Mouse (Mus musculus): Measurements from ENCODE around the gene Ccdc59. TPM values are rescaled to one million over a fixed set of nuclear protein-coding genes. Genes with fewer than 3 reads are reported as not detected.

Gene Ccdc59
- polyA plus RNA-seq, 1 experiment from 2014 or later: 37.5 TPM

GRCm38 (mm10) chr10:105867312-105867711, 26.4 kb downstream of the Ccdc59 start:
- ATAC-seq: no peak
- H3K27me3 ChIP-seq (replicated peaks): no peaks in the 10 kb centered on the region
- H3K4me2 ChIP-seq: no peak overlapping the region
- 43% methylated on average over 4 of the region's 4 CpGs for WGBS (ENCODE audit: insufficient replicate concordance)
- H3K36me3 ChIP-seq: no peaks in the 10 kb centered on the region
- H3K9ac ChIP-seq: no peak overlapping the region
- no peak overlapping the region for H3K27ac ChIP-seq
- no peaks in the 10 kb centered on the region for H3K9me3 ChIP-seq (replicated peaks)
- no peak overlapping the region for H3K4me3 ChIP-seq
- no peaks in the 10 kb centered on the region for H3K4me1 ChIP-seq

Other genes starting within 250 kb of the Ccdc59 start
- 7.7 and 8.4 TPM in 2 replicates for gene Mettl25, start 313 bp downstream of the Ccdc59 start, polyA plus RNA-seq (2016; fragmentation: Nextera tagmentation; extraction: Ambion mirVana)

Data from liver, embryonic 12.5 days (tissue).